Mouse (Mus musculus): ENCODE measurements at regions not wholly inside any gene's neighbourhood (a gene's known extent, or its start where the extent isn't known, plus 50 kb on each side); places are given as distances from the start of the nearest gene placed in this dataset.
A peak's percentile ranks its signal among the peaks of the same experiment; 100 is the strongest.

GRCm38 (mm10) chr15:36669748-36670147, 337.8 kb downstream of the Zfp706 start:
- Histone ChIP-seq H3K27me3 (no peaks in the 10 kb centered on the region), H3K9me3 (no peaks in the 10 kb centered on the region), H3K4me3 (no peak overlapping the region), H3K9ac (no peak overlapping the region), H3K36me3 (no peaks in the 10 kb centered on the region), H3K4me2 (0 out of 2 replicates have a peak overlapping the region, but pooled peaks have one; percentile 7), H3K4me1 (peaks cover 5% of the 10 kb centered on the region; the same call in 1 of the 2 replicates), H3K27ac (no peak overlapping the region)
- WGBS: 29% methylated on average over 12 of the region's 12 CpGs
- no peak for ATAC-seq (ENCODE audit: insufficient number of reproducible peaks, insufficient read depth, low FRiP score, low TSS enrichment, low read depth)

GRCm38 (mm10) chr15:36666566-36666965, 341.0 kb downstream of the Zfp706 start:
- no peaks in the 10 kb centered on the region for H3K36me3 ChIP-seq
- H3K4me1 ChIP-seq: peaks cover 5% of the 10 kb centered on the region; the same call in 1 of the 2 replicates
- ATAC-seq (ENCODE audit: insufficient number of reproducible peaks, insufficient read depth, low FRiP score, low TSS enrichment, low read depth): no peak
- H3K4me3 ChIP-seq: no peak overlapping the region
- no peak overlapping the region for H3K9ac ChIP-seq
- no peak overlapping the region for H3K4me2 ChIP-seq
- no peak overlapping the region for H3K27ac ChIP-seq
- 51% methylated on average over 3 of the region's 3 CpGs for WGBS
- H3K9me3 ChIP-seq: no peaks in the 10 kb centered on the region
- H3K27me3 ChIP-seq: no peaks in the 10 kb centered on the region

- no peak for ATAC-seq (ENCODE audit: insufficient number of reproducible peaks, insufficient read depth, low FRiP score, low TSS enrichment, low read depth)
These were observed 343.2 kb downstream of the Zfp706 start for GRCm38 (mm10) chr15:36664391-36664790.

GRCm38 (mm10) chr15:36660986-36661385, 346.6 kb downstream of the Zfp706 start:
- no peak for ATAC-seq (ENCODE audit: insufficient number of reproducible peaks, insufficient read depth, low FRiP score, low TSS enrichment, low read depth)
- Histone ChIP-seq H3K4me1 (peaks cover 5% of the 10 kb centered on the region; the same call in 1 of the 2 replicates), H3K27me3 (no peaks in the 10 kb centered on the region), H3K36me3 (no peaks in the 10 kb centered on the region), H3K4me2 (no peak overlapping the region), H3K9me3 (no peaks in the 10 kb centered on the region), H3K4me3 (no peak overlapping the region), H3K9ac (no peak overlapping the region), H3K27ac (no peak overlapping the region)
- WGBS: 43% methylated on average over 7 of the region's 7 CpGs

More at GRCm38 (mm10) chr15:36664391-36664790, 343.2 kb downstream of the Zfp706 start:
- Histone ChIP-seq H3K4me3 (no peak overlapping the region), H3K4me2 (no peak overlapping the region), H3K4me1 (no peaks in the 10 kb centered on the region), H3K27me3 (no peaks in the 10 kb centered on the region), H3K9ac (no peak overlapping the region), H3K9me3 (no peaks in the 10 kb centered on the region), H3K36me3 (no peaks in the 10 kb centered on the region), H3K27ac (no peak overlapping the region)
- 50% methylated on average over 6 of the region's 6 CpGs for WGBS

Data from embryonic facial prominence, embryonic 13.5 days (tissue).